Mouse (Mus musculus) neutrophil, adult 5-6 weeks (primary cell): ENCODE data around the gene Hist1h2bb. TPM values are rescaled to one million over a fixed set of nuclear protein-coding genes. Genes with fewer than 3 reads are reported as not detected.
"Not testable (repeated sequence)": the region's sequence is repeated elsewhere in the genome, so short reads cannot be mapped to it uniquely, and the experiment has no call there.

Experiments
- ATAC-seq: fragments of 151-379, 151-347 bp; 2 replicates; pipeline ENCODE4 v1.8.0; 2017; ENCODE audit warnings: mild to moderate bottlenecking, moderate TSS enrichment; ENCODE audit not compliant: insufficient number of reproducible peaks, poor library complexity, low FRiP score, severe bottlenecking; ENCODE audit errors: extremely low read depth
- total RNA-seq: library from RNA; stranded (forward); fragments of 200-1000 nt; gene quantifications from 2 replicates; pipeline ENCODE4 v1.2.3, GENCODE M21; 2017

Hist1h2bb gene
- total RNA-seq, 1 experiment from 2014 or later, result 77.7 TPM

- not testable (repeated sequence) for ATAC-seq
Measured at GRCm38 (mm10) chr13:23717593-23718245, 28.8 kb upstream of the Hist1h2bb start.

DNA sequence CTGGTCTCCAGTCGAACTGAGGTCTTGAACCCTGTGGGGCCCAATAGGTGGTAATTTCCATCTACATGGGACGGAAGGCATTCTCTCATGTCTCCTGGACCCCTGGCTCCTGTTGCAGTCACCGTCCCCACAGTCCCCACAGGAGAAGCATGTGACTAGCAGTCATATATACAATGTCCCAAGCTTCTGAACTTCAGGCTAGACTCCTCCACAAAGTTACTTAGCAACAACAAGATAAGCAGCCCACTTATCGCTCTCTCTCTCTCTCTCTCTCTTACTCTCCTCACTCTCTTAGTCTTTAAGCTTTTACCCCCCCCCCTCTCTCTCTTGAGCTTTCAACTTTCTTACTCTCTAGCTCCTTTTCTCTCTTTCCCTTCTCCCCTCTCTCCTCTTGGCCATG lies 22.3 kb upstream of the Hist1h2bb start:
- no peak for ATAC-seq

GRCm38 (mm10) chr13:23725213-23725612 lies 21.3 kb upstream of the Hist1h2bb start:
- ATAC-seq, result no peak

GRCm38 (mm10) chr13:23728472-23729191 lies 17.9 kb upstream of the Hist1h2bb start:
- no peak for ATAC-seq

DNA sequence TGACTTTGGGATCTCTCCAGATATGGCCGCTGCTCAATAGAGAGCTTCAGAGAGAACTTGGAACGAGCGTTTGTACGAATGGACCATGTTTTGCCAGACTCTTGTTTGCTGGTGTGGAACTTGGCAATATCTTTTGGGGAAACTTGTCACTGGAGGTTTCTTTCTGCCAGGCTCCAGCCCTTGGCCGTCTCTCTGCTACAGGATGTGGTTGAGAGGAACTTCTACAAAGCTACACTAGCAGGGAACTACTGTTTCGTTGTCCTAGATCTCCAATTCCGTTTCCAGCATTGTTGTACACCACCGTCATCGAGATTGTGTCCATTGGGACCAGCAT lies 17.4 kb upstream of the Hist1h2bb start:
- no peak for ATAC-seq

DNA sequence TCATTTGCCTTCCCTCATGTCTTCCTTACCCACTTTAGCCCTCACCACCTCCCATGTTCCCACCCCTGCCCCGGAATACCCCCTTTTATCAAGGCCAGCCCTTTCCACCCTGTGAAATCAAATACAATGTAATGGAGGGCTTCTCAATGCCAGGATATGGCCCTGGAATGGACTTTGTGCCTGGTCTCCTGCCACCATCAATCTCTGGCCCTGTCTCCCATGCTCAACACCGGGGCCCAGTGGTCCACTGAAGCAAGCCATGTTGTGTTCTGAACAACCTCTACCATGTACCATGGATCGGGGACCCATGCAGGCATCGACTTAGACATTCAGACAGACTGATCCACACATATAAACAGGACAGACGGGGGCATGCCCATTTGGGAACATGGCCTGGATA lies 16.8 kb upstream of the Hist1h2bb start:
- no peak for ATAC-seq

DNA sequence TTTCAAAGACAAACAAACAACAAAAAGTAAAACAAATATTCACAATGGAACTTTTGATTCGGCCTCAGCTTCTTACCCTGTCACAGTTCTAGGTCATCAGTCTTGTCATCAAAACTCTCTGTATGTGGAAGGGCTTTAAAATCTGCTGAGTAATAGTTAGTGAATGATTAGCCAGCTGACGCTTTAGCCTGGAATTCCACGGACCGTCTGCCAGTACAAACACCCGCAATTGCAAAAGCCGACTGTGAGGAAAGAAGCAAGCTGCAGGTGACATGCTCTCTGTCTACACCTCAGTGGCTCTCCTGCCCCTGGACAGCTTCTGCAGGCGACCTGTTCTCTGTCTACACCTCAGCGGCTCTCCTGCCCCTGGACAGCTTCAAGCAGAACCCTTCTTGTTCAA lies 16.1 kb upstream of the Hist1h2bb start:
- ATAC-seq, result no peak

GRCm38 (mm10) chr13:23732156-23732804 lies 14.3 kb upstream of the Hist1h2bb start:
- peak; percentile 84 for ATAC-seq

- ATAC-seq, result no peak
Measured at GRCm38 (mm10) chr13:23737091-23737490, 9.4 kb upstream of the Hist1h2bb start.

GRCm38 (mm10) chr13:23738041-23738440 lies 8.5 kb upstream of the Hist1h2bb start:
- ATAC-seq, result no peak

- ATAC-seq, result peak; percentile 76
Measured at GRCm38 (mm10) chr13:23738677-23739068, 7.9 kb upstream of the Hist1h2bb start, which contains the start of gene Hist1h1c. Gene Hist1h1c, plus strand, starts transcription at chr13:23738808.

- ATAC-seq, result peak; percentile 69
Measured at GRCm38 (mm10) chr13:23739069-23739921, 7.2 kb upstream of the Hist1h2bb start.

- ATAC-seq, result peak; percentile 57
Measured at GRCm38 (mm10) chr13:23739922-23740252, 6.6 kb upstream of the Hist1h2bb start.

DNA sequence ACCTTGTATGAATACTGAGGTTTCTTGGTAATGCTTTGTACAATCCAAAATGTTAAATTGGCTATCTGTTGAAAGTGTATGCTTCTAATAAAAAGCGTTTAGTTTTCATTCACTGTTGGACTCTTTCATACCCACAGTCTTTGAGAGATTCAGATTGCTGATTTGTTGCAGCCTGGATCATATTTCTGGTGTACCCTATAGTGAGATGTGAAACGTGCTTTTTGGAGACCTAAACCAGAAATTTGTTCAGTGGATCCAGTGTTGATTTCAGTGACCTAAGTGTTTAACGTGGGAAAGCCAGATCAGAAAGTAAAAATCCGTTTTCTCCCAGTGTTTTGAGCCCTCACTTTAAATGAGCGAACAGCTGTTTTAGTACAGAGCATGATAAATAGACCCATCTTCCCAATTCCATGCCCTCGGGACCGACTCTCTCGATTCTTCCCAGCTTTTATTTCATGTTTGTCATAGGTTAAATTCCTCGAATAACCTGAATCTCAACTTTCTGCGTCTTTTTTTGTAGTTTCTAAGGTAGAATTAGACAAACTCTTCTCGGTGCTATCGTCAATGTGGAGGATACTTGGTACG lies 6.2 kb upstream of the Hist1h2bb start:
- no peak for ATAC-seq

- ATAC-seq, result no peak
Measured at GRCm38 (mm10) chr13:23740910-23741309, 5.6 kb upstream of the Hist1h2bb start.

DNA sequence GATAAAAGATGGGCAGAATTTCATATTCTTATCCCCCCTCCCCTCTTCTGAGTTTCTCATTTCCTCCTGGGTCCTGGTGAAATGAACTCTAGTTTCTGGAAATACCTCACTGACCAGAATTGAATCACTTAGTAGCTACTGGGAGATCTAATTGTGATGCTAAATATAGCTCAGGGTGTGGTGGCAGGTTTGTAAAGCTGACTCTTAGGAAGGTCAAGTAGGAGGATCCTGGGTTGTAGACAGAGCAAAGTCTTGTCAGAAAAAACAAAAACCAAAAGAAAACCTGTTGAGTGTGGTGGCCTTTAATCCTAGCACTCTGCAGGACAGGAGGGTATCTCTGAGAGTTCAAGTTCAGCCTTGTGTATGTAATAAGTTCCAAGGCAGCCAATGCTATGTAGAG lies 4.5 kb upstream of the Hist1h2bb start:
- no peak for ATAC-seq

- ATAC-seq, result no peak
Measured at GRCm38 (mm10) chr13:23743215-23743614, 3.3 kb upstream of the Hist1h2bb start.

DNA sequence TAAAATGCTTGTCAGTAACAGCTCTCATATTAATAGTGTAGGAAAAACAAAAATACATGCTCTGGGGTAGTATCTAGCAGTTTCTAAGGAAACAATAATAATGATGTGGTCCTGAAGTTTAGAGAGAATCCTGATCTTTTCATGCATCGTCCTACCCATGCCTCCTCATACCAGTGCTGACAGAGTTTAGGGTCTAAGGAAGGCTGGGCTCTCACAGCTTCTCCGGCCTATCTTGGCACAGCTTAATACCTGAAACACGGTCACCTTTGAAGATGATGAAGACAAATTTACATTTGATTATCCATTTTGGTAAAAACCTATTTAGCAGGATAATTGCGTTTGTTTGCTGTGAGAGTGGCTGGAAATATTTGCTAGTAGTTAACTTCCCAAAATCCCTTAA lies 2.6 kb upstream of the Hist1h2bb start:
- no peak for ATAC-seq
